Mouse (Mus musculus): ENCODE data around the gene Srbd1. TPM values are rescaled to one million over a fixed set of nuclear protein-coding genes. Genes with fewer than 3 reads are reported as not detected.

The Srbd1 gene
- polyA plus RNA-seq, 1 experiment from 2014 or later = 11.4 TPM

GRCm38 (mm10) chr17:86170164-86170958, 25.4 kb upstream of the Srbd1 start:
- H3K9ac ChIP-seq (ENCODE audit: low read length) = no peak overlapping the region

GRCm38 (mm10) chr17:86169092-86169491, 24.1 kb upstream of the Srbd1 start:
- DNase-seq (ENCODE audit: low spot score, missing footprints) (peak; percentile 87), ATAC-seq (ENCODE audit: low FRiP score) (no peak)
- Histone ChIP-seq H3K9me3 (ENCODE audit: control insufficient read depth, low read length) (no peaks in the 10 kb centered on the region), H3K4me2 (peak overlapping the region; percentile 97), H3K4me1 (ENCODE audit: control insufficient read depth, insufficient read depth, low read length) (peaks cover 26% of the 10 kb centered on the region), H3K27me3 (ENCODE audit: control insufficient read depth, insufficient read depth, low read length) (peaks cover 13% of the 10 kb centered on the region), H3K36me3 (ENCODE audit: control insufficient read depth, insufficient read depth, low read length) (no peaks in the 10 kb centered on the region), H3K27ac (ENCODE audit: low read depth, low read length) (no peak overlapping the region), H3K4me3 (ENCODE audit: low read depth, low read length) (peak overlapping the region; percentile 65), H3K9ac (ENCODE audit: low read length) (peak overlapping the region; percentile 78; the same call in 1 of the 2 replicates)
- WGBS = 17% methylated on average over 6 of the region's 6 CpGs

More at GRCm38 (mm10) chr17:86170164-86170958, 25.4 kb upstream of the Srbd1 start:
- Histone ChIP-seq H3K27me3 (ENCODE audit: control insufficient read depth, insufficient read depth, low read length) (peaks cover 13% of the 10 kb centered on the region), H3K9me3 (ENCODE audit: control insufficient read depth, low read length) (no peaks in the 10 kb centered on the region), H3K4me1 (ENCODE audit: control insufficient read depth, insufficient read depth, low read length) (peaks cover 26% of the 10 kb centered on the region), H3K36me3 (ENCODE audit: control insufficient read depth, insufficient read depth, low read length) (no peaks in the 10 kb centered on the region), H3K27ac (ENCODE audit: low read depth, low read length) (no peak overlapping the region), H3K4me2 (0 out of 2 replicates have a peak overlapping the region, but pooled peaks have one; percentile 17), H3K4me3 (ENCODE audit: low read depth, low read length) (no peak overlapping the region)
- ATAC-seq (ENCODE audit: low FRiP score) (no peak), DNase-seq (ENCODE audit: low spot score, missing footprints) (no peak)
- WGBS = 56% methylated on average over 9 of the region's 9 CpGs

DNA sequence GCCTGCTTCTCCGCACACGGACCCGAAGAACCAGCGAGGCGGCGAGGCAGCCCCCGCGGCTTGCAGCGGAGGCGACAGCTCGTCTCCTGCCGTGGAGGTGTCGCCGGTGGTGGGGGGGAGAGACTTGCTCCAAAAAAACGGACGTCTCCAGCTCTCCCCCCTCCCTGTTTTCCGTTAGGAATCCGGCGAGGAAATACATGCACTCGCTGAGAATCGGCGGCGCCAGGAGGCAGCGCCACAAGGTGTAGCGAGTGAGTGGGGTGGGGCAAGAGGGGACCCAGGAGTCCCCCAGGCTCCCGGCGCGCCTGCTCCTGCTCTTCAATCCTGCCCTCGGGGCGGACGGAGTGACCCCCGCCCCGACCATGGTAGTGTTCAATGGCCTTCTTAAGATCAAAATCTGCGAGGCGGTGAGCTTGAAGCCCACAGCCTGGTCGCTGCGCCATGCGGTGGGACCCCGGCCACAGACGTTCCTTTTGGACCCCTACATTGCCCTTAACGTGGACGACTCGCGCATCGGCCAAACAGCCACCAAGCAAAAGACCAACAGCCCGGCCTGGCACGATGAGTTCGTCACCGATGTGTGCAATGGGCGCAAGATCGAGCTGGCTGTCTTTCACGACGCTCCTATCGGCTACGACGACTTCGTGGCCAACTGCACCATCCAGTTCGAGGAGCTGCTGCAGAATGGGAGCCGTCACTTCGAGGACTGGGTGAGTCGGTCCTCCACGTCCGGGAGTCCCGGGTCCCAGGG, 23.4 kb upstream of the Srbd1 start:
- Histone ChIP-seq H3K27me3 (ENCODE audit: control insufficient read depth, insufficient read depth, low read length) (peaks cover 13% of the 10 kb centered on the region), H3K9me3 (ENCODE audit: control insufficient read depth, low read length) (no peaks in the 10 kb centered on the region), H3K4me3 (ENCODE audit: low read depth, low read length) (peak overlapping the region; percentile 65), H3K27ac (ENCODE audit: low read depth, low read length) (no peak overlapping the region), H3K36me3 (ENCODE audit: control insufficient read depth, insufficient read depth, low read length) (no peaks in the 10 kb centered on the region), H3K9ac (ENCODE audit: low read length) (peak overlapping the region; percentile 78), H3K4me2 (peak overlapping the region; percentile 97), H3K4me1 (ENCODE audit: control insufficient read depth, insufficient read depth, low read length) (peaks cover 26% of the 10 kb centered on the region)
- no peak; the same call in 1 of the 2 replicates for ATAC-seq (ENCODE audit: low FRiP score)
- DNase-seq (ENCODE audit: low spot score, missing footprints) = peak; percentile 95
- WGBS = under 1% methylated on average over 64 of the region's 64 CpGs

DNA sequence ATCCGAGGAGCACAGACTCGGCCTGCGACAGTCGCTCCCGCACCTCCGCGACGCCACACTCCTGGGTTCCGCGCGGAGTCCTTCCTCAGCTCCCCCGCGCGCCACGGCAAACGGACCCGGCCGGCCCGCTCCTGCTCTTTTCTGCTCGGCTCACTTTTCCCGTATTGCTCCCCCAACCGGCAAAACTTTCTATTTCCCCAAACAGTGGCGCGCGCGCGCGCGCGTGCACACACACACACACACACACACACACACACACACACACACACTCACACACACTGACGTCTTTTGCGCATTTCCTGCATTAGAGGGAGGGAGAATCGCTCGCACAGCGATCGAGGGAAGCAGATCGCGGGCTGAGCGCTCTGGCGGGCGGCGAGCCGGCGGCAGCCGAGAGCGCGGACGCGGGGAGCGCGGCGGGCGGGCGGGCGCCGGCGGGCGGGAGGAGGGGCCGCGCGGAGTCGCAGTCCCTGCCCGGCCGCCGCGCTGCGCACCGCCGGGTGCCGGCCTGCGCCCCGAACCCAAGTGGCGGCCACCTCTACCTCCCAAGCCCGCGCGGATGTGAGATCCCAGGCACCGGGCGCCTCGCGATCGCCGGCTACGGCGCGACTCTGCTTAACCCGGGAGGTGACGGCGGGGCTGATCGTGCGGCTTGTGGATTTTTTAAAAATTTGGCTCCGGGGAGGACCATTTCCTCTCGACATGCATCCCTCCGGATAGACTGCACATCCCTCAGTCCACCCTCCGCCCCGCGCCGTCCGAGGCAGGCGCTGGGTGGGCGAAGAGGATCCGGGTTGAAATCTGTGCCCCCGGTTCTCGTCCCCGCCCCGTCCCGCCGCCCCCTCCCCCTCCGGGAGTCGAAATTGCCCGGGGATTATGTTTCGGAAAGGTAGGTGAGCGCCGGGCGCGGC, 22.6 kb upstream of the Srbd1 start, which contains the start of gene Prkce:
Gene Prkce (plus strand): TSS at position 466 of the 911 bp plus-strand sequence.
- DNase-seq (ENCODE audit: low spot score, missing footprints) (peak; percentile 99), ATAC-seq (ENCODE audit: low FRiP score) (peak; percentile 77)
- Histone ChIP-seq H3K27me3 (ENCODE audit: control insufficient read depth, insufficient read depth, low read length) (peaks cover 13% of the 10 kb centered on the region), H3K4me1 (ENCODE audit: control insufficient read depth, insufficient read depth, low read length) (peaks cover 26% of the 10 kb centered on the region), H3K9ac (ENCODE audit: low read length) (peak within 1 kb of the TSS; percentile 78), H3K27ac (ENCODE audit: low read depth, low read length) (peak within 1 kb of the TSS; percentile 78), H3K4me3 (ENCODE audit: low read depth, low read length) (peak within 1 kb of the TSS; percentile 65), H3K4me2 (peak within 1 kb of the TSS; percentile 97), H3K36me3 (ENCODE audit: control insufficient read depth, insufficient read depth, low read length) (no peaks in the 10 kb centered on the region), H3K9me3 (ENCODE audit: control insufficient read depth, low read length) (no peaks in the 10 kb centered on the region)
- under 1% methylated on average over 102 of the region's 115 CpGs for WGBS

DNA sequence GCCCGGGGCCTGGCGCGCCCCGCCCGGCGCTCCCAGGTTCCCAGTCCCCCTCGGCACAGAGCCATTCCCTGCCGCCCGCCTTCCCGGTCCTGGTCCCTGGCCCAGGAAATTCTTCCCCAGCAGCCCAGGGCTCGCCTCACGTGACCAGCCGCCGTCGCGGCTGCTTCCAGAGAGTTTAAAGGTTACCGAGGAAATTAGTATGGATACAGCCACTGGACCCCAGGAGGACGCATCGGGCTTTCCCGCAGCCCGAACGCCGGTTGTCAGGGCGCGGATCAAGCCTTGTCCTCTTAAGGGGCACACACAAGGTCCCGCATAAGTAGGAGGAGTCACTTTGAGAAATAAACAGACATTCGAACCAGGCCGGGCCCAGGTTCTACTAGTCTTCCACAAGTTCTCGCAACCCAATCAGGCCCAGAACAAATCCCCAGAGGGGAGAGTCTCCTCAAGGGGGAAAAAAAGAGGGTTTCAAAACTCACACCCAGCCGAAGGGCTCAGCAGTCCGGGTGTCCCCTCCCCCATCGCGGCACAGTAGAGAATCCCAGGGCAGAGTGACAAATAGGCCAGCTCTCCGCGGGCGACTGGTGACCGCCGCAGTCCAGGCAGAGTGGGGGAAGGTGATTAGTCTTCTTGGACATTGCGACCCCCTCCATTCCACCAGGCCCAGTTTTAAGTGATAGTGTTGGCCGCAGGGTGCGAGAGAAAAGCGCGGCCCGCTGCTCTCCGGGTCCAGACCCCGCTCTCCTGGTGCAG, 21.8 kb upstream of the Srbd1 start:
- Histone ChIP-seq H3K9me3 (ENCODE audit: control insufficient read depth, low read length) (no peaks in the 10 kb centered on the region), H3K4me3 (ENCODE audit: low read depth, low read length) (peak overlapping the region; percentile 65), H3K27me3 (ENCODE audit: control insufficient read depth, insufficient read depth, low read length) (peaks cover 13% of the 10 kb centered on the region), H3K27ac (ENCODE audit: low read depth, low read length) (peak overlapping the region; percentile 78), H3K4me2 (peak overlapping the region; percentile 97), H3K36me3 (ENCODE audit: control insufficient read depth, insufficient read depth, low read length) (no peaks in the 10 kb centered on the region), H3K9ac (ENCODE audit: low read length) (peak overlapping the region; percentile 78), H3K4me1 (ENCODE audit: control insufficient read depth, insufficient read depth, low read length) (peaks cover 26% of the 10 kb centered on the region)
- under 1% methylated on average over 46 of the region's 46 CpGs for WGBS
- DNase-seq (ENCODE audit: low spot score, missing footprints) = peak; percentile 96
- peak; percentile 77 for ATAC-seq (ENCODE audit: low FRiP score)

DNA sequence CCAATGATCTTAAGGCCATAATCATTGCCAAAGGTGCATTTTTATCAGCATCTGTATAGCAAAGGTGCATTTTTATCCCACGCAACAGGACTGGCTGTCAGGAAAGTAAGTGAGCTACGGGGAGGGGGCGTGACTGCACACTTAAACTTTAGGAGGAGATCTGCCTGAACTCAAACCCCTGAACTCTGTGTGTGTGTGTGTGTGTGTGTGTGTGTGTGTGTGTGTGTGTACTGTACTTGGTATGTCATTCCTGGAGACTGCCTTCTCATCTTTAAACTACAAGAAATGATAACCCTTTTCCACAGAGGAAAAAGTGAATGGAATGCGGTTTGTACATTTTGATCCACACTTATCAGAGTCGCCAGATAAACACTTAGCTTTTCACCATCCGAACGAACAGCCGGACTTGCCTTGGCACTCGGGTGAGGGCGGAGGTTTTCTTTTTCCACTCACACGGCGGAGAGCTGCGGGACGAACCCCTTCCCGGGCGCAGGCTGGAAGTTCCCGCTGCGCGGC, 21.1 kb upstream of the Srbd1 start:
- no peaks in the 10 kb centered on the region for H3K9me3 ChIP-seq (ENCODE audit: control insufficient read depth, low read length)
- DNase-seq (ENCODE audit: low spot score, missing footprints) (peak; percentile 94), ATAC-seq (ENCODE audit: low FRiP score) (no peak)
- H3K4me2 ChIP-seq = peak overlapping the region; percentile 97
- H3K9ac ChIP-seq (ENCODE audit: low read length) = peak overlapping the region; percentile 78
- peaks cover 13% of the 10 kb centered on the region for H3K27me3 ChIP-seq (ENCODE audit: control insufficient read depth, insufficient read depth, low read length)
- H3K36me3 ChIP-seq (ENCODE audit: control insufficient read depth, insufficient read depth, low read length) = no peaks in the 10 kb centered on the region
- peak overlapping the region; percentile 65 for H3K4me3 ChIP-seq (ENCODE audit: low read depth, low read length)
- H3K27ac ChIP-seq (ENCODE audit: low read depth, low read length) = 0 out of 2 replicates have a peak overlapping the region, but pooled peaks have one; percentile 78
- WGBS = 3% methylated on average over 19 of the region's 19 CpGs
- peaks cover 26% of the 10 kb centered on the region for H3K4me1 ChIP-seq (ENCODE audit: control insufficient read depth, insufficient read depth, low read length)

- Histone ChIP-seq H3K9ac (ENCODE audit: low read length) (no peak overlapping the region), H3K36me3 (ENCODE audit: control insufficient read depth, insufficient read depth, low read length) (no peaks in the 10 kb centered on the region), H3K27me3 (ENCODE audit: control insufficient read depth, insufficient read depth, low read length) (peaks cover 10% of the 10 kb centered on the region), H3K4me1 (ENCODE audit: control insufficient read depth, insufficient read depth, low read length) (peaks cover 16% of the 10 kb centered on the region), H3K4me3 (ENCODE audit: low read depth, low read length) (no peak overlapping the region), H3K9me3 (ENCODE audit: control insufficient read depth, low read length) (no peaks in the 10 kb centered on the region), H3K4me2 (no peak overlapping the region), H3K27ac (ENCODE audit: low read depth, low read length) (no peak overlapping the region)
- DNase-seq (ENCODE audit: low spot score, missing footprints) = peak; percentile 47
- 83% methylated on average over 7 of the region's 7 CpGs for whole genome bisulfite sequencing
- no peak for ATAC-seq (ENCODE audit: low FRiP score)
Observed at GRCm38 (mm10) chr17:86164416-86164815, 19.4 kb upstream of the Srbd1 start.

DNA sequence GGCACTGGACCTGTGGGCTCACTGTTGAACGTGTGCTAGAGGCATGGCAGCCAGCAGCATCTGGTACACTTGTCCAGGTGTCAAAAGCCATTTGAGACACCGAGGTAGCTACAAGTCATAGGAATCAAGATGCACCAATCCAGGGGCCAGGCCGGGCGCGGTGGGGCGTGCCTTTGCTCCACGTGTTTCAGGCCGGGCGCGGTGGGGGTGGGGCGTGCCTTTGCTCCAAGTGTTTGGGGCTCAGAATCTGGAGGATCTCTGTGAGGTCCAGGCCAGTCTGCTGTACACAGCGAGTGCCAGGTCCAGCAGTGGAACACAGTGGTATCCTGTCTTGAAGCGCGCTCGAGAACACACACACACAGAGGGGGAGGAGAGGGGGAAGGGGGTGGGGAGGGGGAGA, 17.7 kb upstream of the Srbd1 start:
- 56% methylated on average over 15 of the region's 15 CpGs for WGBS
- H3K4me1 ChIP-seq (ENCODE audit: control insufficient read depth, insufficient read depth, low read length) = peaks cover 4% of the 10 kb centered on the region; the same call in 1 of the 2 replicates
- H3K27me3 ChIP-seq (ENCODE audit: control insufficient read depth, insufficient read depth, low read length) = no peaks in the 10 kb centered on the region
- H3K27ac ChIP-seq (ENCODE audit: low read depth, low read length) = no peak overlapping the region
- H3K36me3 ChIP-seq (ENCODE audit: control insufficient read depth, insufficient read depth, low read length) = no peaks in the 10 kb centered on the region
- H3K4me3 ChIP-seq (ENCODE audit: low read depth, low read length) = no peak overlapping the region
- no peak overlapping the region for H3K9ac ChIP-seq (ENCODE audit: low read length)
- no peaks in the 10 kb centered on the region for H3K9me3 ChIP-seq (ENCODE audit: control insufficient read depth, low read length)
- no peak overlapping the region for H3K4me2 ChIP-seq
- DNase-seq (ENCODE audit: low spot score, missing footprints) = no peak
- no peak for ATAC-seq (ENCODE audit: low FRiP score)

Measured in midbrain, embryonic 11.5 days (tissue).